Mouse (Mus musculus): ENCODE results near the gene Ripk1. TPM values are rescaled to one million over a fixed set of nuclear protein-coding genes. Genes with fewer than 3 reads are reported as not detected.
"Not testable (repeated sequence)": the region's sequence is repeated elsewhere in the genome, so short reads cannot be mapped to it uniquely, and the experiment has no call there.

The Ripk1 gene
- polyA plus RNA-seq, 1 experiment from 2014 or later, result 9.7 TPM

DNA sequence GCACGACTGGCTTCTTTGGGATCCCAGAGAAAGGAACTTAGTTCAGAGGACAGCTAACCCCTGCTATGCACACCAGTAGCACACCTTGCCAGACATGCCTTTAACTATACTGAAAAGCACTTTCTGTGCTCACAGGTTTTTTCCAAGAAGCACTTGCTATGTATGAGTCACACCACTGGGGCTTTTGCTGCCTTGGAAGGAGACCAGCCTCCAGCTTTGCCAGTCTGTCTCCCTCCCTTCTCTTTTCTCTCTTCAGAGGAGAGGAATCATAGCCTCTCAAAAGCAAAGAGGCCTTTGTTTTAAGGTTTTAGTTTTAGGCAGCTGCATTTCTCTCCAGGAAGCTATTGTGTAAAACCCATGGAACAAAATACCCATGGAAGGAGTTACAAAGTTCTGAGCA is 64.2 kb downstream of the Ripk1 start:
- ATAC-seq (ENCODE audit: low FRiP score, low read depth), result no peak
- H3K27me3 ChIP-seq, result no peaks in the 10 kb centered on the region
- no peak overlapping the region for H3K4me3 ChIP-seq
- H3K9me3 ChIP-seq, result no peaks in the 10 kb centered on the region
- no peak overlapping the region for H3K9ac ChIP-seq (replicated peaks)
- H3K4me1 ChIP-seq, result peaks cover 10% of the 10 kb centered on the region
- H3K27ac ChIP-seq (replicated peaks), result no peak overlapping the region
- WGBS, result 45% methylated on average over 1 of the region's 1 CpGs
- H3K36me3 ChIP-seq, result no peaks in the 10 kb centered on the region
- H3K4me2 ChIP-seq (replicated peaks), result no peak overlapping the region

DNA sequence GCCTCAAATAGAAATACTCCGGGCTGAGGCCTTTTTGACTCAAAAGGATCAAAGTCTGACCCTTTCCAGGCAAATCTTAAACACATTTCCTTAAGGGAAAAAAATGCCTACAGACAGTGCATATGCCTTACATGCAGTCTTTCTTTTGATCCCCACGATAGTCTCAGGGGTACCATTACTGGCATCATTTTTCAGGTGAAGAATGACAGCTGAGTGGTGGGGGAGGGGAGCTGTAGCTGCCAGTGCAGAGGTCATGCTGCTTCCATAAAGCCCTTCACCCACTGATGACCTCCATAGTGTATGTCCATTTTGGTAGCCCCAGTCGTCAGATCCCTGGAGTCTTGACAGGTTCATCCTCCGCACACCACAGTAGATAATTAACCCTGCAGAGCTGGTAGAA is 68.1 kb downstream of the Ripk1 start:
- no peak for ATAC-seq (ENCODE audit: low FRiP score, low read depth)
- no peak overlapping the region for H3K4me3 ChIP-seq
- no peak overlapping the region for H3K4me2 ChIP-seq (replicated peaks)
- H3K9ac ChIP-seq (replicated peaks), result no peak overlapping the region; the same call in 1 of the 2 replicates
- WGBS, result 64% methylated on average over 4 of the region's 4 CpGs
- H3K27ac ChIP-seq (replicated peaks), result no peak overlapping the region
- H3K27me3 ChIP-seq, result no peaks in the 10 kb centered on the region
- no peaks in the 10 kb centered on the region for H3K9me3 ChIP-seq
- H3K36me3 ChIP-seq, result peaks cover 7% of the 10 kb centered on the region
- peaks cover 26% of the 10 kb centered on the region for H3K4me1 ChIP-seq

GRCm38 (mm10) chr13:34071836-34072235 is 69.7 kb downstream of the Ripk1 start:
- Histone ChIP-seq H3K9me3 (no peaks in the 10 kb centered on the region), H3K27ac (replicated peaks) (no peak overlapping the region), H3K4me3 (no peak overlapping the region), H3K27me3 (no peaks in the 10 kb centered on the region), H3K4me1 (peaks cover 39% of the 10 kb centered on the region), H3K4me2 (replicated peaks) (no peak overlapping the region), H3K9ac (replicated peaks) (no peak overlapping the region), H3K36me3 (peaks cover 13% of the 10 kb centered on the region)
- 88% methylated on average over 6 of the region's 6 CpGs for WGBS
- ATAC-seq (ENCODE audit: low FRiP score, low read depth), result no peak

DNA sequence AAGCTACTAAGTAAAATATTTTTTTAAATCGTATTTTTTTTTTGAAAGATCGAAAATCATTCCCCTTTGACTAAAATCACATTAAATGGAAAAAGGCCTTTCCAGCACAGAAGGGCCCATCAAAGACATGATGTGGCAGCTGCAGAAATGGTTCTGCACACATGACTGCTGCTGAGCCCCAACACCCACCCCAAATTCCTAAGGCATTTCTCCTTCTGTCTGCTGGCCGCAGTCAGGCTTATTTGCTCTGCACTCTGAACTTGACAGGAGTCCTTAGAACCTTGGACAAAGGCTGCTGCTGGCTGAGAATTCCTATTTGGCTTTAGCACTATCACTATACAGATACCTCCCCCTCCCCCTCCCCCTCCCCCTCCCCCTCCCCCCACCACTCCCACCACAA is 70.7 kb downstream of the Ripk1 start:
- 34% methylated on average over 3 of the region's 3 CpGs for WGBS
- Histone ChIP-seq H3K9ac (replicated peaks) (0 out of 2 replicates have a peak overlapping the region, but pooled peaks have one; percentile 28), H3K4me1 (peaks cover 44% of the 10 kb centered on the region), H3K27ac (replicated peaks) (peak overlapping the region; percentile 35; the same call in 1 of the 2 replicates), H3K9me3 (no peaks in the 10 kb centered on the region), H3K4me3 (no peak overlapping the region), H3K27me3 (no peaks in the 10 kb centered on the region), H3K4me2 (replicated peaks) (no peak overlapping the region), H3K36me3 (peaks cover 13% of the 10 kb centered on the region)
- no peak for ATAC-seq (ENCODE audit: low FRiP score, low read depth)

DNA sequence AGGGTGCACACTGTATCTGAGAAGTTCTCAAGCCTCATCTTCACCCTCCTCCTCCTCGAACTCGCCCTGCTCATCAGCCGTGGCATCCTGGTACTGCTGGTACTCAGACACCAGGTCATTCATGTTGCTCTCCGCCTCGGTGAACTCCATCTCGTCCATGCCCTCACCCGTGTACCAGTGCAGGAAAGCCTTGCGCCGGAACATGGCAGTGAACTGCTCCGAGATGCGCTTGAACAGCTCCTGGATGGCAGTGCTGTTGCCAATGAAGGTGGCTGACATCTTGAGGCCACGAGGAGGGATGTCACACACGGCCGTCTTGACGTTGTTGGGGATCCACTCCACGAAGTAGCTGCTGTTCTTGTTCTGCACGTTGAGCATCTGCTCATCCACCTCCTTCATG is 72.3 kb downstream of the Ripk1 start:
- not testable (repeated sequence) for H3K27ac ChIP-seq (replicated peaks); H3K9me3 ChIP-seq; H3K27me3 ChIP-seq; H3K9ac ChIP-seq (replicated peaks); H3K4me2 ChIP-seq (replicated peaks); ATAC-seq (ENCODE audit: low FRiP score, low read depth); H3K4me3 ChIP-seq
- H3K36me3 ChIP-seq, result peaks cover 13% of the 10 kb centered on the region
- WGBS, result 95% methylated on average over 10 of the region's 17 CpGs
- peaks cover 47% of the 10 kb centered on the region for H3K4me1 ChIP-seq

GRCm38 (mm10) chr13:34075893-34076292 is 73.7 kb downstream of the Ripk1 start:
- not testable (repeated sequence) for ATAC-seq (ENCODE audit: low FRiP score, low read depth)
- 0 out of 2 replicates have a peak overlapping the region, but pooled peaks have one; percentile 87 for H3K9ac ChIP-seq (replicated peaks)

DNA sequence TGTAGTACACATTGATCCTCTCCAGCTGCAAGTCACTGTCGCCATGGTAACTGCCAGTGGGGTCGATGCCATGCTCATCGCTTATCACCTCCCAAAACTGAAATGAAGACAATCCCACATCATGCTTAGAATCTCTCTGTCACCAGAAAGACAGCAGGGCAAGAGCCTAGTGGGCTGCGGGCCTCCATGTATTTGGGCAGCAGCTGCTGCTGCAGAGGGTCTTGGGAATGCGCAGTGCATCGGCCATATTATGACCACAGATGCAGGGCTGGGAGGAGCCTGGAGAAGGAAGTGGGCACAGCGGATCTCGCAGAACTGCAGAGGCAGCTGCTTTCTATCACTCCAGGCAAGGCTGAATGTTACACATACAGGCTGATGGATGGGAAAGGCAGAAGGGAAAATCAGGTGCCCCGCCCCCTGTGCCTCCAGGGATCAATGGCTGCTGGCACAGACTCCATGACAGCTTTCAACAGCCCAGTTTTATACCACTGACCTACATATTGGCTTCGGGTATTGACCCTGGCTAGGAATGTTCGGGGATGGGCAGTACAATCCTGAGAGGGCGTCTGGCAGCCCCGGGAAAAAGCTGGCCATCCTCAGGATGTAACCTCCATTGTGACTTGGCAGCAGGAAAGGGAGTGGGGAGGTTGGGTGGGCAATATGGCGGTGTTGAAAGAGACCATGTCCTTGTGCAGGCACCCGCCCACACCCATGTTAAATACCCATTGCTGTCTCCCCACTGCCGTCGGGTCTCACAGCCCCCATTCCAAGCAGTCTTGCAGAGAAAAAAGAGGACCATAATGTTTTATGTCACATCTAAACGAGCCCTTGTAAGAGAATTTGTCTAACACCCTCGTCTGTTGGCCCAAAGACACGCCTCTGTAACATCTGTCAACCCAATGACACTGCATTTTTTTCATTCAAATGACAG is 74.7 kb downstream of the Ripk1 start:
- WGBS, result 44% methylated on average over 20 of the region's 20 CpGs
- peak overlapping the region; percentile 91 for H3K27ac ChIP-seq (replicated peaks)
- ATAC-seq (ENCODE audit: low FRiP score, low read depth), result peak; percentile 68
- H3K4me3 ChIP-seq, result peak overlapping the region; percentile 82
- peaks cover 33% of the 10 kb centered on the region for H3K4me1 ChIP-seq
- no peaks in the 10 kb centered on the region for H3K9me3 ChIP-seq
- peaks cover 7% of the 10 kb centered on the region for H3K27me3 ChIP-seq
- peaks cover 13% of the 10 kb centered on the region for H3K36me3 ChIP-seq
- peak overlapping the region; percentile 87 for H3K9ac ChIP-seq (replicated peaks)
- peak overlapping the region; percentile 80 for H3K4me2 ChIP-seq (replicated peaks)

More at GRCm38 (mm10) chr13:34075893-34076292, 73.7 kb downstream of the Ripk1 start:
- Histone ChIP-seq H3K4me3 (peak overlapping the region; percentile 82), H3K4me2 (replicated peaks) (peak overlapping the region; percentile 80), H3K36me3 (peaks cover 13% of the 10 kb centered on the region), H3K4me1 (peaks cover 41% of the 10 kb centered on the region), H3K27ac (replicated peaks) (0 out of 2 replicates have a peak overlapping the region, but pooled peaks have one; percentile 91)
- not testable (repeated sequence) for H3K27me3 ChIP-seq, H3K9me3 ChIP-seq
- 68% methylated on average over 6 of the region's 6 CpGs for WGBS

GRCm38 (mm10) chr13:34077492-34078271 is 75.5 kb downstream of the Ripk1 start, which contains the start of gene Tubb2a:
Tubb2a (minus strand) TSS chr13:34078007.
- Histone ChIP-seq H3K36me3 (peaks cover 13% of the 10 kb centered on the region), H3K4me2 (replicated peaks) (peak within 1 kb of the TSS; percentile 80), H3K4me3 (peak within 1 kb of the TSS; percentile 82), H3K9ac (replicated peaks) (peak within 1 kb of the TSS; percentile 87), H3K4me1 (peaks cover 30% of the 10 kb centered on the region), H3K27ac (replicated peaks) (peak within 1 kb of the TSS; percentile 91), H3K27me3 (peaks cover 7% of the 10 kb centered on the region), H3K9me3 (no peaks in the 10 kb centered on the region)
- under 1% methylated on average over 45 of the region's 45 CpGs for WGBS
- peak; percentile 86 for ATAC-seq (ENCODE audit: low FRiP score, low read depth)

GRCm38 (mm10) chr13:34078500-34079280 is 76.5 kb downstream of the Ripk1 start:
- WGBS, result 44% methylated on average over 16 of the region's 16 CpGs

DNA sequence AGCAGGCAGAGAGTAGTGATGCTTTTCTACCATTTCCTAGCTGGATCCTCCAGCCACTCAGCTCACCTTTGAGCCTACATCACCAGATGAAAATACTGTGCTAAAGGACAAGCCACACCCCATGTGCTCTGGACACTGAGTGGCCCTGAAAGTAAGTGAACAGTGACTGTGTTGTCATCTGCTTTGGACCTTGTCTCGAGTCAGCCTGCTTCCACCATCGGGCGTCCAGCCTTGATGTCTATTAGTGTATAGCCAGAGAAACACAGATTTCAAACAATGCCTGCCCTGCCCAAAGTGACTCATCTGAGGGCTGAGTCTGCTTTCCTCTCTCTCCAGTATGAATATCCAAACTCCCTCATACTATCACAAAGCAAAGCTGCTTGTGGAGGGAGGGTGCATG is 77.6 kb downstream of the Ripk1 start:
- WGBS, result 90% methylated on average over 3 of the region's 3 CpGs
- Histone ChIP-seq H3K27ac (replicated peaks) (no peak overlapping the region), H3K9me3 (no peaks in the 10 kb centered on the region), H3K4me1 (peaks cover 21% of the 10 kb centered on the region), H3K4me2 (replicated peaks) (no peak overlapping the region), H3K36me3 (peaks cover 8% of the 10 kb centered on the region), H3K27me3 (peaks cover 7% of the 10 kb centered on the region), H3K4me3 (no peak overlapping the region), H3K9ac (replicated peaks) (no peak overlapping the region)
- no peak for ATAC-seq (ENCODE audit: low FRiP score, low read depth)

More at GRCm38 (mm10) chr13:34078500-34079280, 76.5 kb downstream of the Ripk1 start:
- Histone ChIP-seq H3K36me3 (peaks cover 9% of the 10 kb centered on the region), H3K4me1 (peaks cover 22% of the 10 kb centered on the region), H3K4me3 (peak overlapping the region; percentile 82; the same call in 1 of the 2 replicates), H3K4me2 (replicated peaks) (peak overlapping the region; percentile 80), H3K9ac (replicated peaks) (peak overlapping the region; percentile 87; the same call in 1 of the 2 replicates), H3K27me3 (peaks cover 7% of the 10 kb centered on the region), H3K27ac (replicated peaks) (0 out of 2 replicates have a peak overlapping the region, but pooled peaks have one; percentile 91), H3K9me3 (no peaks in the 10 kb centered on the region)
- peak; percentile 5; the same call in 1 of the 2 replicates for ATAC-seq (ENCODE audit: low FRiP score, low read depth)

GRCm38 (mm10) chr13:34081926-34082325 is 79.8 kb downstream of the Ripk1 start:
- Histone ChIP-seq H3K4me2 (replicated peaks) (no peak overlapping the region), H3K9me3 (no peaks in the 10 kb centered on the region), H3K27me3 (peaks cover 7% of the 10 kb centered on the region), H3K36me3 (no peaks in the 10 kb centered on the region), H3K4me3 (no peak overlapping the region), H3K4me1 (peaks cover 8% of the 10 kb centered on the region), H3K27ac (replicated peaks) (no peak overlapping the region), H3K9ac (replicated peaks) (no peak overlapping the region)
- ATAC-seq (ENCODE audit: low FRiP score, low read depth), result no peak
- 74% methylated on average over 4 of the region's 4 CpGs for WGBS

Data from midbrain, embryonic 12.5 days (tissue).